Mouse (Mus musculus): Measurements from ENCODE around the gene Phospho1. TPM values are rescaled to one million over a fixed set of nuclear protein-coding genes. Genes with fewer than 3 reads are reported as not detected.

The Phospho1 gene
- polyA plus RNA-seq, 1 experiment from 2014 or later, result 0.51 TPM

Other genes starting within 250 kb of the Phospho1 start
- gene Ngfr, start 236.8 kb upstream of the Phospho1 start, polyA plus RNA-seq (2015; fragmentation: Nextera tagmentation; extraction: Ambion mirVana), result 15.5 and 15.8 TPM in 2 replicates
- gene Phb, start 157.5 kb upstream of the Phospho1 start, polyA plus RNA-seq (2015; fragmentation: Nextera tagmentation; extraction: Ambion mirVana), result 309 and 324 TPM in 2 replicates
- gene Zfp652, start 111.8 kb upstream of the Phospho1 start, polyA plus RNA-seq (2015; fragmentation: Nextera tagmentation; extraction: Ambion mirVana), result 14.7 and 16.8 TPM in 2 replicates
- 0.78 and 0.92 TPM in 2 replicates for gene B130006D01Rik, start 100.9 kb upstream of the Phospho1 start, polyA plus RNA-seq (2015; fragmentation: Nextera tagmentation; extraction: Ambion mirVana)
- gene Gngt2, start 12.7 kb downstream of the Phospho1 start, polyA plus RNA-seq (2015; fragmentation: Nextera tagmentation; extraction: Ambion mirVana), result 17.3 and 17.4 TPM in 2 replicates
- gene Abi3, start 18.0 kb downstream of the Phospho1 start, polyA plus RNA-seq (2015; fragmentation: Nextera tagmentation; extraction: Ambion mirVana), result 8.7 and 10.3 TPM in 2 replicates
- gene B4galnt2, start 90.4 kb downstream of the Phospho1 start, polyA plus RNA-seq (2015; fragmentation: Nextera tagmentation; extraction: Ambion mirVana), result 41.8 and 44.3 TPM in 2 replicates
- 38.5 and 41.0 TPM in 2 replicates for gene Igf2bp1, start 181.4 kb downstream of the Phospho1 start, polyA plus RNA-seq (2015; fragmentation: Nextera tagmentation; extraction: Ambion mirVana)
- 19.9 and 21.5 TPM in 2 replicates for gene Gip, start 200.0 kb downstream of the Phospho1 start, polyA plus RNA-seq (2015; fragmentation: Nextera tagmentation; extraction: Ambion mirVana)
- 94.3 and 97.8 TPM in 2 replicates for gene Snf8, start 210.4 kb downstream of the Phospho1 start, polyA plus RNA-seq (2015; fragmentation: Nextera tagmentation; extraction: Ambion mirVana)
- gene Ube2z, start 240.9 kb downstream of the Phospho1 start, polyA plus RNA-seq (2015; fragmentation: Nextera tagmentation; extraction: Ambion mirVana), result 31.5 and 32.0 TPM in 2 replicates